Mouse (Mus musculus) CH12.LX (cell line): ENCODE results near the gene Shc2. TPM values are rescaled to one million over a fixed set of nuclear protein-coding genes. Genes with fewer than 3 reads are reported as not detected.

Experiments
- DNase-seq: peaks from one replicate; pipeline ENCODE4 v3.0.0-alpha.2; 2013; ENCODE audit errors: extremely low read depth
- H3K27ac ChIP-seq: 2 replicates; pipeline ENCODE4 v1.5.1; 2012; ENCODE audit warnings: low read depth, mild to moderate bottlenecking, control low read depth, moderate library complexity; ENCODE audit not compliant: insufficient read depth
- H3K27me3 ChIP-seq: replicated peaks from 2 replicates; pipeline ENCODE3; 2012; ENCODE audit warnings: inconsistent platforms
- H3K36me3 ChIP-seq, 2 experiments: replicated peaks in 1 of 2; 2 replicates each; pipeline versions ENCODE3 to v1.6.1; 2012; ENCODE audit warnings: inconsistent platforms in 1 of 2, low read length in 1 of 2, mild to moderate bottlenecking in 1 of 2, mixed read lengths in 1 of 2, moderate library complexity in 1 of 2; ENCODE audit not compliant: control insufficient read depth in 1 of 2, insufficient read depth in 1 of 2
- H3K4me1 ChIP-seq, 2 experiments: 2 replicates each; pipeline ENCODE4 v1.6.1; 2012; ENCODE audit warnings: inconsistent platforms in 1 of 2, moderate library complexity in 1 of 2; ENCODE audit not compliant: insufficient read depth in 2 of 2, control insufficient read depth in 1 of 2
- H3K4me2 ChIP-seq: 2 replicates; pipeline ENCODE4 v1.6.1; 2012; ENCODE audit warnings: low read depth, mild to moderate bottlenecking, control low read depth; ENCODE audit not compliant: poor library complexity, insufficient read depth, severe bottlenecking
- H3K4me3 ChIP-seq, 3 experiments: fragments of 150-350 bp in 1 of 3; sonication (generic) in 1 of 3; replicated peaks in 1 of 3; 2 replicates each; pipeline versions ENCODE3 to v1.5.1; 2011 to 2012; ENCODE audit warnings: low read depth in 2 of 3, low read length in 2 of 3, mild to moderate bottlenecking in 2 of 3, moderate library complexity in 2 of 3, control low read depth in 1 of 3, improper control_type of control experiment in 1 of 3, inconsistent platforms in 1 of 3, mixed read lengths in 1 of 3; ENCODE audit not compliant: poor library complexity in 1 of 3
- H3K79me2 ChIP-seq: replicated peaks from 2 replicates; pipeline ENCODE4 v1.6.1; 2012; ENCODE audit warnings: mild to moderate bottlenecking, moderate library complexity; ENCODE audit not compliant: control insufficient read depth, poor library complexity, insufficient read depth, severe bottlenecking; ENCODE audit errors: extremely low read depth
- H3K9ac ChIP-seq: 2 replicates; pipeline ENCODE4 v1.6.1; 2012; ENCODE audit warnings: low read depth, mild to moderate bottlenecking, control low read depth, moderate library complexity; ENCODE audit not compliant: insufficient read depth
- H3K9me3 ChIP-seq: replicated peaks from 2 replicates; pipeline ENCODE3; 2012; ENCODE audit warnings: low read length, inconsistent platforms, mixed read lengths
- CTCF ChIP-seq, 2 experiments: IDR thresholded peaks in 1 of 2; conservative IDR thresholded peaks in 1 of 2; 2 replicates each; pipeline ENCODE4 v1.5.1; 2011 to 2012; ENCODE audit warnings: low read depth in 2 of 2, low read length in 2 of 2, improper control_type of control experiment in 1 of 2, inconsistent platforms in 1 of 2, mild to moderate bottlenecking in 1 of 2, moderate library complexity in 1 of 2
- ELF1 ChIP-seq: IDR thresholded peaks from 2 replicates; pipeline ENCODE4 v1.6.1; 2014; ENCODE audit warnings: low read depth, mild to moderate bottlenecking, inconsistent platforms, low read length, improper control_type of control experiment
- JUND ChIP-seq: conservative IDR thresholded peaks from 2 replicates; pipeline ENCODE4 v1.6.1; 2011; ENCODE audit warnings: low read depth, low read length, improper control_type of control experiment
- KAT2A ChIP-seq: IDR thresholded peaks from 2 replicates; pipeline ENCODE4 v1.6.1; 2012; ENCODE audit warnings: low read length, improper control_type of control experiment, inconsistent platforms; ENCODE audit not compliant: insufficient replicate concordance
- MAX ChIP-seq: IDR thresholded peaks from 2 replicates; pipeline ENCODE4 v1.6.1; 2011; ENCODE audit warnings: low read length, improper control_type of control experiment
- MEF2A ChIP-seq: IDR thresholded peaks from 2 replicates; pipeline ENCODE4 v1.6.1; 2014; ENCODE audit warnings: low read depth, mild to moderate bottlenecking, inconsistent platforms, low read length, improper control_type of control experiment, borderline replicate concordance
- MXI1 ChIP-seq: IDR thresholded peaks from 2 replicates; pipeline ENCODE4 v1.6.1; 2011; ENCODE audit warnings: mild to moderate bottlenecking, low read depth, low read length, improper control_type of control experiment
- PAX5 ChIP-seq: IDR thresholded peaks from 2 replicates; pipeline ENCODE4 v1.6.1; 2012; ENCODE audit warnings: low read length, inconsistent platforms, mixed read lengths
- POLR2A ChIP-seq: IDR thresholded peaks from 2 replicates; pipeline ENCODE4 v1.6.1; 2011; ENCODE audit warnings: low read depth, mild to moderate bottlenecking, improper control_type of control experiment, low read length
- RAD21 ChIP-seq: IDR thresholded peaks from 2 replicates; pipeline ENCODE4 v1.6.1; 2011; ENCODE audit warnings: low read depth, mild to moderate bottlenecking, low read length, improper control_type of control experiment, moderate library complexity
- TCF12 ChIP-seq: IDR thresholded peaks from 2 replicates; pipeline ENCODE4 v1.6.1; 2014; ENCODE audit warnings: low read depth, mild to moderate bottlenecking, inconsistent platforms, low read length, improper control_type of control experiment
- UBTF ChIP-seq: IDR thresholded peaks from 2 replicates; pipeline ENCODE4 v1.6.1; 2012; ENCODE audit warnings: low read depth, mild to moderate bottlenecking, inconsistent platforms, low read length, improper control_type of control experiment, moderate library complexity
- ZMIZ1 ChIP-seq: IDR thresholded peaks from 2 replicates; pipeline ENCODE4 v1.6.1; 2012; ENCODE audit warnings: low read depth, mild to moderate bottlenecking, inconsistent platforms, low read length, improper control_type of control experiment
- dilution Hi-C: fragments of 300-500 bp; cut with MboI; formaldehyde crosslinking; loops from 2 replicates; pipeline ENCODE4 v1.14.3; 2020; ENCODE audit warnings: low sequenced_read_pairs; ENCODE audit not compliant: extremely low pct_unique_long_range_greater_than_20kb, extremely low pct_ligation_motif_present
- in situ Hi-C: fragments of 300-500 bp; cut with MboI; formaldehyde crosslinking; loops from 3 replicates; pipeline ENCODE4 v1.14.3; 2019; ENCODE audit warnings: low sequenced_read_pairs, low pct_ligation_motif_present, low pct_unique_long_range_greater_than_20kb, mixed read lengths
- polyA plus RNA-seq: library from polyadenylated mRNA; unstranded; fragments of >175 nt; gene quantifications from 2 replicates; pipeline ENCODE4 v1.2.1, GENCODE M21; 2012; ENCODE audit warnings: low read depth; ENCODE audit not compliant: insufficient read length
- total RNA-seq, 2 experiments: library from RNA; depleted of rRNA; stranded (reverse); fragments of 300-350 nt in 1 of 2; fragments of >200 nt in 1 of 2; gene quantifications; 2 replicates each; pipeline ENCODE4 v1.2.3; 2012 to 2014

Gene Shc2
- total and polyA plus RNA-seq, 3 experiments, result not detected

DNA sequence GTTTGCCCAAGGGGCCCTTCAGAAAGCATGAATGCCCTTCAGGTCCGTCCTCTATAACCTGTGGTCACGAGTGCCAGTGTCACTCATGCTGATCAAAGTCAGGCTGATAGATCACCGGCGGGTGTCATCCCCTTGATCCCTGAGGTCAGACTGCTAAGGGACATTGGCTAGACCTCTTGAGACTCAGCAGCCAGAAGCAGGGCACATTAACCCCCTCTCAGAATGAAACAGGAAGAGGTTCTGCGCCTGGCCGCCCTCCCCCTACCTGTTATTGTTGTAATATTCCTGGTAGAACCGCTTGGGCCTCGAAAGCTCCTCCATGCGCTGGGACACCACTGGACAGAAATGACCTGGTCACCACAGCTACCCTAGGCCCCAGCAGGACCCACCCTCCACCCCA, 53.3 kb downstream of the Shc2 start:
- in situ Hi-C loops (no loop called here), dilution Hi-C loops (no loop called here)
- Histone ChIP-seq H3K36me3 (no peaks in the 10 kb centered on the region), H3K4me3 (no peak overlapping the region), H3K27me3 (peaks cover 12% of the 10 kb centered on the region), H3K27ac (no peak overlapping the region), H3K79me2 (no peaks in the 10 kb centered on the region), H3K9ac (no peak overlapping the region), H3K9me3 (peaks cover 2% of the 10 kb centered on the region), H3K4me1 (peaks cover 7 to 28% of the 10 kb centered on the region in 2 experiments; a peak in 3 of 4 replicates), H3K4me2 (no peak overlapping the region)
- TF ChIP-seq ELF1, result peak; percentile 50; the same call in 1 of the 2 replicates
- no peak for TF ChIP-seq MAX
- no peak for TF ChIP-seq PAX5
- no peak for TF ChIP-seq MXI1
- TF ChIP-seq UBTF, result no peak
- no peak for TF ChIP-seq KAT2A
- DNase-seq, result peak; percentile 17

DNA sequence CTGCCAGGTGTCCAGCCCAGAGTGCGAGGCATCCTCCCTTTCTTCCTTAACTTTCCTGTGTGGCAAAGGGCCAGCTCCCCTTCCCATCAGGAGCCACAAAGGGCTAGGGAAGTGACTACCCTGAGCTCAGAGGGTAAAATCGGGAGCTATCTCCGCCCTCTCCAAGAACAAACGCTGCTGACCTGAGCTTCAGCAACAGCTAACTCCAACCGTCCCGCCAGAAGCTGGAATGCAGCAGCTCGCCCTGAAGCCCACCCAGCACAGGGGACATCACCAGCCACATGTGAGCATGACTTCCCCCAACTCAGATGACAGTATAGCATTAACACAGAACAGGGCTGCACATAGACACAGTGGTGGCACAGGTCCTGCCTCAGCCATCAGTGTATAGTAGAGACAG, 53.7 kb downstream of the Shc2 start:
- no peak overlapping the region for H3K4me2 ChIP-seq
- H3K36me3 ChIP-seq, result no peaks in the 10 kb centered on the region
- H3K79me2 ChIP-seq, result no peaks in the 10 kb centered on the region
- H3K4me1 ChIP-seq, result peaks cover 7 to 28% of the 10 kb centered on the region in 2 experiments; a peak in 3 of 4 replicates
- dilution Hi-C loops, result no loop called here
- TF ChIP-seq JUND (no peak), CTCF (conservative IDR thresholded peaks at IDR 0.05 in 1 of 2, IDR thresholded peaks at IDR 0.05 in 1 of 2; ENCODE audit: low read depth in 2 of 2, low read length in 2 of 2) (no peak), KAT2A (no peak), POLR2A (no peak), PAX5 (no peak), TCF12 (no peak)
- TF ChIP-seq, all 38 proteins: peak for 0
- Histone ChIP-seq H3K27ac (no peak overlapping the region), H3K9me3 (peaks cover 2% of the 10 kb centered on the region), H3K9ac (no peak overlapping the region), H3K4me3 (no peak overlapping the region), H3K27me3 (peaks cover 16% of the 10 kb centered on the region)
- no peak for DNase-seq
- in situ Hi-C loops, result no loop called here

DNA sequence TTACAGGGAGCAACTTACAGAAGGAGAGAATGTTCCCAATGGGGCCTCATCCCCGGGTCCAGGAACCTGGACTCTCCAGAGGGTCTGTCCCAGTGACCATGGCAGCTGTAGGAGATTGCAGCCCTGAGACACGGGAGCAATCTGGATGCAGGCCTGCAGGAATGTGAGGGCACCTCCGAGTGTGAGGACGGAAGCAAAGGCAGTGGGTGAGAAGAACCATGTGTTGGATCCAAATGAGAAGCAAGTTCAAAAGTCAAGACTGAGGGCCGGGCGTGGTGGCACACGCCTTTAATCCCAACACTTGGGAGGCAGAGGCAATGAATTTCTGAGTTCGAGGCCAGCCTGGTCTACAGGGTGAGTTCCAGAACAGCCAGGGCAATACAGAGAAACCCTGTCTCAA, 56.2 kb downstream of the Shc2 start:
- dilution Hi-C loops (no loop called here), in situ Hi-C loops (no loop called here)
- Histone ChIP-seq H3K79me2 (no peaks in the 10 kb centered on the region), H3K27me3 (peaks cover 37% of the 10 kb centered on the region), H3K36me3 (no peaks in the 10 kb centered on the region), H3K9me3 (peaks cover 2% of the 10 kb centered on the region), H3K4me3 (no peak overlapping the region), H3K4me1 (peaks cover 4 to 15% of the 10 kb centered on the region in 2 experiments; a peak in 3 of 4 replicates), H3K4me2 (no peak overlapping the region), H3K27ac (no peak overlapping the region)
- no peak for DNase-seq
- TF ChIP-seq RAD21 (no peak), ZMIZ1 (no peak), MEF2A (no peak)
- TF ChIP-seq, all 38 proteins: peak for 0
- no peak overlapping the region for H3K9ac ChIP-seq
